Mouse (Mus musculus) kidney, adult 18-20 months (tissue): ENCODE data around the gene Dnajb2.

Source experiments
- DNase-seq: peaks from one replicate; pipeline ENCODE4 v3.0.0; 2021

The Dnajb2 gene

DNA sequence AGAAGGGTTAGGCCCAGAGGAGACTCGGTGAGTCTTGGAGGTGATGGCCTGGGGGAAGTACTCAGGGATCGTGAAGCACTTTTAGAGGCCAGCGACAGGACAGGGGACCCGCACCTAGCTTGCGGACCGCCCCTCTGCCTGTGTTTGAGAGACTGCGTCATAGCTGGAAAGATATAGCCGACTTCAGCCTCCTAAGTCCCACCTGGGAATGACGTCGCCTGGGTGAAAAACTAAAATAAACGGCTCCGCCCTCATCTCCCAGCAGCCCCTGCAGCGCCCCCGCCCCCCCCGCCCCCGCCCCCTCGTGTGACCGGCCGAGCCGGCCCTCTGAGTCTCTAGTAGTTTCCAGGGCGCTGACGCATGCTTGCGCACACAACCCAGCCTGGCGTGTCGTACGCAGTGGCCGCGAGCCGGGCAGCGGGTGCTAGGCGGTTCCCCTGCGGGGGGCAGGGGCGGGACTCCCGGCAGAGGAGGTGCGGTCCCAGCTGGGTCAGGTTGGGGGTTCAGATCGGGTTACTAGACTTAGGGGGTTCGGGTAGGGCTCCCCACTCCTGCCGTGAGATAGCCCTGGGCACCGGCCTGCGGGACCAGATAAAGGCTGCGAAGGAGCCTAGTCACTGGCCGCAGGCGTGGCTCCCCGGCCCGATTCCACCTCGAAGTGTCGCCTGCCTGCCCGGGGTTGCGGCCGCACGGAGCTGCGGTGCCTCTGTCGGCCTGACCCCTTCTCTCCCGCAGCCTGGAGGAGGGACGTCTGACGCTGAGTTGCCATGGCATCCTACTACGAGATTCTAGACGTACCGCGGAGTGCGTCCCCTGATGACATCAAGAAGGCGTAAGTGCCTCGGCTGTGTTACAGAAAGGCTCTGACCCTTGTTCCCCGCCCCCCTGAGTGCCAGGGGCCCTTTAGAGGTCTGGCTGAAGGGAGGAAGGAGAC is at the start of gene Dnajb2:
Gene Dnajb2, plus strand, starts transcription at position 290 of the 934 bp plus-strand sequence.
- peak; percentile 92 for DNase-seq

DNA sequence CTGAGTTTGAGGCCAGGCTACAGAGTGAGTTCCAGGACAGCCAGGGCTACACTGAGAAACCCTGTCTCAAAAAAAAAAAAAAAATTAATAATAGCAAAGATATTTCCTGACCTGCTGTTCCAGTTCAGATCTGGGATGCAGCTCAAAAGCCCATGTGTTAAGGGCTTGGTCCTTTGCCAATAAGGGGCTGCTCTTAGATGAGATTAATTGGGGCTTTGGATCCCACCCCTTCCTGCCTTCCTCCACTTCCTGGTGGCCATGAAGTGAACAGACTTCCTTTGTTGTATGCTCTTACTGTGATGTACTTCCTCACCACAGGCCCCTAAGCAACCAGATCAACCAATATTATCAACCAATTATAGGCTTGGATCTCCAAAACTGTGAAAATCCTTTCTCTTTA is 49.1 kb upstream of the Dnajb2 start:
- no peak for DNase-seq

DNA sequence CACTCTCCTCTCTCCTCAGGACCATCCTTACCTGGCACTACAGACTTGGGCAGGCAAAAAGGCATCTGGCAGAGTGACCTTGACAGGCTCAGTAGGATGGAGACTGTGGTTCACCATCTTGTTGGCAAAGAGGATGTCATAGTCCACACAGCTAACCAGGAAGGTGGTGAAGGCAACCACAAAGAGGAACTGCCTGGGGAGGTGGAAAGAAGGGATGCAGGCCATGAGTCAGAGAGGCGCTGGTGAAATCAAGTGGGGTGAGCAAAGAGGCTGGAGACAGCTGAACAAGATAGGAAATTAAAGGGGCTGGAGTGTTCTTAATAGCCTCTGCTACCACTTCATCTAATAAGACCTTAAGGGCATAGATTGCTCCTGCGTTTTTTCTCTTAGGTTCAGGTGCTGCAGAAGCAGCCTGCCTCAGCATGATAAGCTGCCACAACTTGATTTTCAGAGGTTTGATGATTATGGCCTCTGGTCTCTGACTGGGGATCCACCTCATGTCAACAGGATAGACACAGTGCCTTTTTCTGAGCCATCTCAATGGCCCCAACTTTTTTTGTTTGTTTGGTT is 48.2 kb upstream of the Dnajb2 start:
- no peak for DNase-seq

DNA sequence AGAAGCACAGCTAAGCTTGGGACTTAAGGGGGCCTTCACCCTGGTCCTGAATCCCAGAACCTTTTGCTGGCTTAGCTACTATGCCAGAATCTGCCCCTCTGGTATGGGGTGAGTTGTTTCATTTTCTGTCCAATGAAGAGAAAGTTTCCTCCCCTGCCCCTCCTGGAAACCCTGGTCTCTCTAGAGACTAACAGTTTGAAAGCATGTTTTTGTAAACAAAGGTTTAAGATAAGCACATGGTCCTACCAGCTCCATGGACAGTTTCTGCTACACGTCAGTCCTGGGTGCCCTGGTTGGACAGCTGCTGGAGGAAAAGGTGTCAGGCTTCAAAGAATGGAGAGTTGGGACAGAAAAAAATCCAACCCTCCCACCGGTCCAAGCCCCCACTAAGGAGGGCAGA is 45.6 kb upstream of the Dnajb2 start:
- DNase-seq, result no peak

DNA sequence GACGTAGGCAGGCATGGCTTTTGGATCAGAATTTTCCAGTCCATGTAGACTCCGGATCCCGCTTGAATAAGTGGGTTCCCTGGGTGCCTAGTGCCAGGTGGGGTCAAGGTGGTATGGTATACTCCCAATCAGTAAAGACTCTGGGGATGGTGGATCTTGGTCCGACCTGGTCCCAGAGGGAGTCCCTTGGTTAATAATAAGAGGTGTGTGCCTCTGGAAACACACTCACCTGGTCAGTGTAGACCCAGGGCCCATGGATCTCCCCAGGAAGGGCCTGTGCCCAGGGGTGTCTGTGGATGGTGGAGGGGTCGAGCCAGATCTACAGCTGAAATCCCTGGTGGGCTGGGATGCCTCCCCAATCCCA is 45.0 kb upstream of the Dnajb2 start:
- no peak for DNase-seq

DNA sequence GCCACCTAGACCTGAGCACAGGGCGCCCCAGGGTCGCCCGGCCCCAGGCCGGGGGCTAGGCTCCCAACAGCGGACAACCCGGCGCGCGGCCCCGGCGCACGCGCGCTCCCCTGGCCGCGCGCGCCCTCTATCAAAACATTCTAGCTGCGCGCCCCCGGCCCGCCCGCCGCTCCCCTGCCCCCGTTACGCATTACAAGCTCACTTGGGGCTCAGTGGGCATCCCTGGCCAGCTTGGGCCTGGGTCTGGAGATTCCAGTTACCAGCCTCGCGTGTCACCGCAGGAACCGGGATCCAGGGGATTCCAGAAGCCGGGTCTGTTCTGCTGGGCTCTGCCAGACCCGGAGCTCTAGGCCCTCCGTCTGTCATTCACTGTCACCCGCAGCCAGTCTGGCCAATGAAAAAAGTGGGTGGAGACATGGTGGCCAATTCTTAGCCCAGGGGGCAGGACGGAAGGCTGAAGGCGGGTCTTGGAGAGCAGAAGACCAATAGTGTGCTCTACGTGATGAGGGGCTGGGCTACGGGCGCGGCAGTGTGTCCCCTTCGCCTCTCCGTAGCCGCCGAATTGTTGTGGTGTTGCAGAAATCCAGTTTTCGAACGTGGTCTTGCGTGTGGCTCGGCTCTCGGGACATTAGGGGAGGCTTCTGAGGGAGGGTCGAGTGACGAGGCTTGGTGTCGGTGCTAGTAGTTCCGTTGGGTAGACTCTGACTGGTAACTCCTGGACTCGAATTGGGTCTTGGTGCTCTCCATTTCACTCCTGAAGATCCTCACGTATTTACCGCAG is 44.4 kb upstream of the Dnajb2 start, which contains the start of the genes Ankzf1 and Atg9a:
Gene Ankzf1, plus strand, starts transcription at position 530 of the 781 bp plus-strand sequence.
Gene Atg9a, minus strand, starts transcription at position 575 of the 781 bp plus-strand sequence.
- DNase-seq, result peak; percentile 93

DNA sequence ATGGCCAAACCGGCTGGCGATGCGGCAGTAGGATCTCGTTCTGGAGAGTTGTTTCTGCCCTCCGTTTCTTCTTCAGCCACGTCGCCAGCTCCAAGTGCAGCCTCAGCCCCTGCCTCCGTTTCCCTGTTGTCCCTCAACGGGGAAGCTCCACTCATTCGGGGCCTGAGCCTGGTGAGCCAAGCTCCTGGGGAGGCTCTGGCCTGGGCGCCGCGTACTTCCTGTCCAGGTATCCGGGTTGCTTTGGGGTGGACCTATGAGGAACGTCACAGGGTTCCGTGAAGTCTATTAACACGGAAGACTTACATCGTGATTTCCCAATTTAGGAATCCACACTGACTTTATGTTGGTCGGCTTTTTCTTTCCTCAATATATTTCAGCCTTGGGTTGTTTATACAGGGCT is 43.8 kb upstream of the Dnajb2 start:
- no peak for DNase-seq

DNA sequence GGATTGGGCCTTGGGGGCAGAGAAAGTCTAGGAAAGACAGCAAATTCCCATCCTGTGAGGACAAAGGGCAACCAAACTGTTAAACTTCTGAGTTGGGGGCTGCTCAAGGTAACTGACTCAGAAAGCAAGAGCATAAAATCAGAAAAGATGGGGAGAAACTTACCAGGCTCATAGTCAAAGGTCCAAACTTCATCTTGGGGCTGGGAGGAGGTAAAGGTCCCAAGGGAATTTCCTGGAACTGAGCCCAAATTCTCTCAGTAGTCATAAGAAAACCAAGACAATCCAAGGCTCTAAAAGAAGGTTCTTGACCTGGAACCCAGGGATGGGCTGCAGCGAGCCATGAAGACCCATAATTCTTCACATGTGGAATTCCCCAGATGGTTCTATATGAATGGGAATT is 35.0 kb upstream of the Dnajb2 start:
- DNase-seq, result no peak

DNA sequence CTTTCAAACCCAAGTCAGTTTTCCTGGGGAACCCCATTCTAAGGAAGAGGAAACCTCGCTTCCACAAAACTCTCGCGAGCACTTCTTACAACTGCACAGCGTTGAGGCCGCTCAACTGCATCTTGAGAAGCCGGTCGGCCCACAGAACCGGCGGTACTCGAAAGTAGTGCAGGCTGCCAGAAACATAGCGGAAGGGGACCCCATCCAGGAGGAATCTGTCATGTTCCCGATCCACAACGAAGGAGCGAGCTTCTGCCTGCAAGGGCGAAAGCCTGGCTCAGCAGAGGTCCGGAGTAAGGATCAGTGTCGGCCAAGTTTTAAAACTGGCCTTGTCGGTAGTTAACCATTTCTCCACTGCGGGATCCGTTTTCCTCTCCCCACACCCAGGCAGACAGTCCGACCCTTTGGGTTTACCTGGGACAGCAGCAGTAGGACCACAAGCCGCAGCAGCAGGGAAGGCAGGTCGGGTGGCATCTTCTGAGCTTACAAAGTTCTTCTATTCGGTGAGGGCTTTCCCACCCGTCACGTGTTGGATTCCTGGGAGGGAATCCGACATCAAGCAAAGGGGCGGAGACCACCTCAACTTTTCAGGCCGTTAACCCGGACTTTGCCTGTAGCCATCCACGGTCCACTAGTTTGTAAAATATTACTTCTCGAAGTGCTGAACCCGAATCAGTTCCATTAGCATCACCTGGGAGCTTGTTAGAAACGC is 27.1 kb upstream of the Dnajb2 start:
- peak; percentile 85 for DNase-seq

DNA sequence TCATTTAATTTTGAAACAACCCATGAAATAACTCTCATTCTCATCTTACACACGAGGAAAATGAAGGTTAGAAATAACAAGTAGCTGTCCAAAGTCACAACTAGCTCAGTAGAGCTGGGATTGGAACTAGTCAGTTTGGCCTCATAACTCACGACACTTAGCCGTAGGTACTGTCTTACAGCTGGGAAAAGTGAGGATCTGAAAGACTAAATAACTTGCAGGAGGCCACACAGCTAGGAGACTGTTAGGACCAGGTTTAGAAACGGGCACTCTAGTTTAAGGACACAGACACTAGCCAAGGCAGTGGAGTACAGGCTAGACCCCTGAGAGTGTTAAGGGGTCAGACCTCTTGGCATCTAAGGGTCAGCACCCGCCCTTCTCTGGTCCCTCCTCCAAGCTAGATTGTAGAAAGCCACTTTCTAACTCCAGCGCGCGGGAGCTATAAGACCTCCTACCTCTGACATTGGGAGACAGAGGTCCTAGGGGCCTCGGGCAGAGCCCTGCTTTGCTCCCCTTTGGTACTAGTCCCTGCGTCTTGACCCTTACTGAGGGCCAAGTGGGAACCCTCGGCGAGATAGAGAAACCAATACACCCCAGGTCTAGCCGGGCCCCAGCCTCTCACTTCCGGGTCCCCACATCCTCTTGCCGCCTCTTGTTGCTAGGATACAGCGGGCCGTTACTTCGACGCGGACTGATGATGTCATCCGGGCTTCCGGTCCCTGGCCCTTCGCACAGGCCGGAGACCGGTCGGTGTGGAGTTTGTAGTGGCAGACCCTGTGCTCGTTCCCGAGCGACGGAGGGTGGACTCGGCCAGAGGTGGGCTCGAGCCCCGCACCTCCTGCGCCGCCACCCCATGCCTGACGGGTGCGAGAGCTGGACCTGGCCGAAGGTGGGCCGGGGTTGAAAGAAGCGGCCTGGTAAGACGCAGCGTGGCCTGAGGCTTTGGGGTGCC is 25.8 kb upstream of the Dnajb2 start, which contains the start of the genes Glb1l and Stk16:
Gene Glb1l, minus strand, starts transcription at position 678 of the 952 bp plus-strand sequence.
Gene Stk16, plus strand, starts transcription at position 703 of the 952 bp plus-strand sequence.
- peak; percentile 98 for DNase-seq

DNA sequence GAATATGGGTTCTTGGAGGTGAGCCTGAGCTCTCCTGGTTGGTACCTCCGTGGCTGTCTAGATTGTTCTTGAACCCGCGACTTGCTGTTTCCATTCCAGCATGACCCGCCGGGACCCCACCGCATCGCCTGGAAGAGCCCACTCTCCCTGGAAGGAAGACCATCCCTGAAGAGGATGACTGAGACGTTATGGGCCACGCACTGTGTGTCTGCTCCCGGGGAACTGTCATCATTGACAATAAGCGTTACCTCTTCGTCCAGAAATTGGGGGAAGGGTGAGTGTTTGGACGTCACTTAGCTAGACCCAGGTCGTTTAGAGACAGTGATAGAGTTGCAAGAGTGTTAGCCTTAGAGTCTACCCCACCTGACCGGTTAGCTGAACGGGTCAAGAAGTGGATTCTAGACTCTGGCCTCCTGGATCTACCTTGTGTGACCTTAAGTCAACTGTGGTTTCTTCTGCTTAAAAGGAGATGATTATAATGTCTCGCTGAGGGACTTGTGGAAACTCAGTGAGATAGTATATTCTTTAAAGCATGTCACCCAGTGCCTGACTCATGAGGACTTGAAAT is 25.0 kb upstream of the Dnajb2 start:
- no peak for DNase-seq

DNA sequence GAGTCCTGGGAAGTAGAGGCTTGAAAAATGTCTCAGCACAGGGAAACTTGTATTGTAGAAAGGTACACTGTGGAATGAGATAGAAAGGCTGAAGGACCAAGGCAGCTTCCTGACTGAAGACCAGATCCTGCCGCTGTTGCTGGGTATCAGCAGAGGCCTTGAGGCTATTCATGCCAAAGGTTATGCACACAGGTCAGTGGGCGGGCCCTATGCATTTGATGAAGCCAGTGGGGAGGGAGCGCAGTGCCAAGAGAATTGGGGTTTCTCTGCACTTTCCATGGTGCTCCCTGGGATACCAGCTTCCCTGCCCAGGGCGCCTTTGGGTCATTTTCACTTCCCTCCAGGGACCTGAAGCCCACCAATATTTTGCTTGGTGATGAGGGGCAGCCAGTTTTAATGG is 23.7 kb upstream of the Dnajb2 start:
- DNase-seq, result no peak

DNA sequence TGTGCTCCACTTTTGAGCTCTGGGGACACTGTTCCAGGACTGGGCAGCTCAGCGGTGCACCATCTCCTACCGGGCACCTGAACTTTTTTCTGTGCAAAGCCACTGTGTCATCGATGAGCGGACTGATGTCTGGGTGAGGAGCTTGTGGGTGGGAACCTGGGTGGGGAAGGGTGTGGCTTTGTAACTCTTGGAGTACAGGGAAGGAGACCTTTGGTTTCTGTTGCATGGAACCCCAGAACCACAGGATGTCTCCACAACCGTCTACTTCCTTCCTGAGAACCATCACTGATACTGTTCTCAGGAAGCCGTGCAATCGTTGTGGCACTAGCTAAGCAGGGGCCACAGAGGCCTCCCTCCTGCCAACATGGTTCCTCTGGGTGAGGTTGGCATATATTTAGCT is 23.1 kb upstream of the Dnajb2 start:
- no peak for DNase-seq

DNA sequence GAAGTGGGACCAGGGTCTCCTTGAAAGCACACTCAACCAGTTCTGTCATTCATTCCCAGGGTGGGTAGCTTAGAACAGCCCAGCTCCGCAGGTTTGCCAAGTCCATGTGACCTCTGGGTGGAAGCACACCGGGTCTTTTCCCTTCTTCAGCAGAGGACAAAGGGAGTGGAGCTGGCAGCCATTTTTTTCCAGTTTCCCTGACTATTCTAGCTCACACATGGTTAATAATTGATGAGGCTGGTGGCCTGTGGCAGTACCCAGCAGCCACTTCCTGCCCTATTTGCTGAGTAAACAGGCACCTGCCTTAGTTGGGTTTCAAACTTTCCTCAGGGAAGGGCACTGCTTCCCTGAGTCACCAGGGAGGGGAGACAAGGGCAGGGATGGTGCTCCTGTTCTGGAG is 21.8 kb upstream of the Dnajb2 start:
- DNase-seq, result peak; percentile 86

DNA sequence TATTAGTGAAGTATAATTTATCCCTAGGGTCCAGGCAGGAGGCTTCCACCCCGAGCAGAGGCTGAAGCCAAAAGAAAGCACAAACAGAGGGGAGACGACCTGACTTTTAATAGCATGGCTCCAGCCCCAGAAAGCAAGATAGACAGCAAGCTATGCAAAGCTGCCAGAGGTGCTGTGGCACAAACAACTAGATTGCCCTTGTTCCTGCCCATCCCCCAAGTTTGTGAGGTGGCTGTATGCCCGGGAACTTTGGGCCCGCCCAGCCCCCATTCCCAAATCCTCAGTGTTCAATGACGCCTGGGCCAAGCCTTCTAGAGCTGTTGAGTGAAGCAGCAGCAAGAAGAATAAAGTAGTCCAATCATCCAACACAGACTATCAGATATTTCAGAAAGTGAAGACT is 21.3 kb upstream of the Dnajb2 start:
- peak; percentile 84 for DNase-seq

DNA sequence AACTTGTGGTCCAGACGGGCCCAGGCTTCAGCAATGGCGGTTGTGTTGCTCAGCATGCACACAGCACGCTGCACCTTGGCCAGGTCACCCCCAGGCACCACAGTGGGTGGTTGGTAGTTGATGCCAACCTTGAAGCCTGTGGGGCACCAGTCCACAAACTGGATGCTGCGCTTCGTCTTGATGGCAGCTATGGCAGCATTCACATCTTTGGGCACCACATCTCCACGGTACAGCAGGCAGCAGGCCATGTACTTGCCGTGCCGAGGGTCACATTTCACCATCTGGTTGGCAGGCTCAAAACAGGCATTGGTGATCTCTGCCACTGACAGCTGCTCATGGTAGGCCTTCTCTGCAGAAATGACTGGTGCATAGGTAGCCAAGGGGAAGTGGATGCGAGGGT is 20.4 kb upstream of the Dnajb2 start:
- no peak for DNase-seq

DNA sequence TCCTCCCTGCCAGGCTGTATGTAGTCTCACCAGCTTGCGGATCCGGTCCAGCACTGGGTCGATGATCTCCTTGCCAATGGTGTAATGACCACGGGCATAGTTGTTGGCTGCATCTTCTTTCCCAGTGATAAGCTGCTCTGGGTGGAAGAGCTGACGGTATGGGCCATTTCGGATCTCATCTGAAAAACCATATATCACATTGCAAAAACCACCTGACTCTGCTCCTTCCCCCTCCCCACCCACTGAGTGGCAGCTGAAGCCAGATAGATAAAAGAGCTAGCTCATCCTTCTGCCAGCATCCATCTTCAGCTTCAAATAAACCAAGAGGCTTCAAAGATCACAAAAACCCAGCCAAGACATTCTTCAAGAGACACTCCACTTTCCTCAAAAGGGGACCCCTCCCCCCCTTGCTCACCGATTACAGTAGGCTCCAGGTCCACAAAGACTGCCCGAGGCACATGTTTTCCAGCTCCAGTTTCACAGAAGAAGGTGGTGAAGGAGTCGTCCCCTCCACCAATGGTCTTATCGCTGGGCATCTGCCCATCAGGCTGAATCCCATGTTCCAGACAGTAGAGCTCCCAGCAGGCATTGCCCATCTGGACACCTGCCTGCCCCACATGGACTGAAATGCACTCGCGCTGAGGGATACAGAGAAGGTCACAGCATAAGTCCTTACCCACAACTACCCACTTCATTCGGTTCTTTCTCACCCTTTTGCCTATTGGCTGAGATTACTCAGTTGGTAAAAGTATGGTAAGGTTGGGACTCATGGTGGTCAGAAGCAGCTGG is 19.2 kb upstream of the Dnajb2 start:
- DNase-seq, result peak; percentile 57

DNA sequence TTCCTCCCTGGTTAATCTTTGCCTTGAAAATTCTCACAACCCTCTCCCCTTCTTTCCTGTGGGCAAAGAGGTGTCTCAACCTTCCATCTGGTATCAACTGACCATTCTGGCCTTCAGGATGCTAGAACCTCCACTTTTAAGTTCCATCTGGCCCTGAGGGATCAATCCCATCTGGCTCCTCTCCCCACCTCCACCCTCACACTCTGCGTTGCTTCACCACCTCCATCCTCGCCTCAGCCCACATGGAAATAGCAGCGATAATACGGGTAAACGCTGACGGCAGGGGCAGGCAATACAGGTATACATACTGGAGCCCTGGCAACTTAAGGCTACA is 18.3 kb upstream of the Dnajb2 start:
- DNase-seq, result no peak

DNA sequence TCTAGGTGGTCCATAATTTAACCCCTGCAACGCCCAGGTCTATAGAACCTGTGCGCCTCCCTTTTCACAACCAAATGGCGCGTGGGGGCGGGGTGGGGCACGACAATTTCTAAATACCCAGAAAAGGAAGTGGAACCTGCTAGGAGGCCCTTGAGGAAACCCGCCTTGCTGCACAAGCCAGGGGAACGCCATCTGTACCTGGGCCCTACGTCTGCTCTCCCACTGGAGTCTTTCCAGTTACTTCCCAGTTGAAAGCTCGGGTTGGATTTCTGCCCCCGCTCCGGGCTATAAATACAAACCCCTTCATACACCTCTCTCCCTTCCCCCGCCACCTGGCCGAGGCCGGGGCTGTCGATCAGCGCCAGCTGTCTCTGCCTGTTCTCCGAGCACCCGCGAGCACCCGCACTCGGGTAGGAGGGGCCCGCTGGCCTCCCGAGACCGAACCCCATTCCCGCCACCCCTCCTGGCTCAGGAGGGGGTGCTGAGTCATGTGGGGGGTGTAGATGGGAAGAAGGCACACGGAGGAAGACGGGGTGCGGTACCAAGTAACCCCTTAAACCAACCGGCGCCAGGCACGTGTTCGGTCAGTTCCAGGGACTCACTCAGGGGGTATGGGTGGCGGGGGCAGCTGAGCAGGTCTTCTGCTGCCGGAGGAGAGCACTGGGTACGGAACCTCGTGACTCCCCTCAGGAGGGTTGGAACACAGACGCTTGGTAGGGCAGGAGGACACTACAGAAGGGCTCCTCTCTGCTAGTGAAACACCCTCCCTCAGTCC is 17.8 kb upstream of the Dnajb2 start:
- DNase-seq, result peak; percentile 62

DNA sequence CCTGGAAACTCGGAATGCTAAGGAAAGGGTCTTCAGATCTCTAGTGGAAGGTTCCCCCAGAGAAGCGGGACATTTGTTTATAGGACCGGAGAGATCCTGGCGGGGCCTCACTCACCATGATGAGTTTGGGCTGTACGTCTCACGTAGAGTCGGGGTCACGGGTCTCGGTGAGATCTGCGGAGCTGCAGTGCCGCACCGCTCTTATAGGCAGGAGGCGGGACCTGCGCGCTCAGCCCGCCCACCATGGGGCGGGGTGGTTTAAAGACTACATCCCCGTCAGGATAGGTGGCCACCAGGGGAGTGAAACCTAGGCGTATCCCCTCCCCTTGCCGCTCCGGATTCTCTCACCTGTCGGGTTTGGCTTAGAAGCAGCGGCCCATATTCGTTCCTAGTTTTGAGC is 17.1 kb upstream of the Dnajb2 start:
- DNase-seq, result peak; percentile 97
